8 mouse cellular contexts compared by ENCODE assay signal in the genomic region with DNA sequence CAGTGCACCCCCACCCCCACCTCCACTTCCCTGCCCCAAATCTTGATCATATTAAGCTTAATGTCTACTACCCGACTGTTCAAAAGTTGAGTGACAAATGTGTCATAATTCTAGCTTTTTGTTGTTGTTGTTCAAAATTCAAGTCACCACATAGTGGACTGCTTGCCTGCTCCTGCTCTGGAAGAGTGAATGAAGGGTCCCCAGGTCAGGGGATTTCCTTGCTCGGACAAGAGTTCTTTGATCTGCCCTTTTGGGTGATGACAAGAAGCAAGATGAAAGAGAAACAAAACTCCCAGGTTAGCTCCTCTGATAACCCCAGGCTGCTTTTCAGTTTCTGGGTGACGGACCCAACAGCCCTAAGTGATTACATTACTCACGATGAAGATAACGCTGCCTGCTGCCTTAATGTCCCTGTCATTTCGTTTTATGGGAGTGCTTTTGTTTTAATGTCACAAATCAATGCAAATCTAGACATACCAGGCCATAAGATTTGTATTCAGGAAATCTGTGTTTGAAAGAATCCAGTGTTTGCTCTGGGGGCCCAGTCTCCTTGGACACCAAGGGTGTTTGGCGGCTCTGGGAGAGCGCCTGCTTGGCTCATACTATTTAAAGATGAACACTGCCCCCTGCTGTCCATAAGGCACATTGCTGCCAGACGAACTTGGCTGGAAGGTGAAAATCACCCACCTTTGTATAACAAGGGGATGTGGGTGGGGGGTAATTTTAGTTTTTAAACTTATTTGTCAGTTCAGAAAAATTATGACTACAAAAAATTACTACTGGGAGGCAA.
DNase-seq lines count a peak whose midpoint lies in the region; ATAC-seq lines count a peak whose summit lies in the region.

No protein-coding gene starts in this region.

- ATAC-seq in limb, embryonic 11.5 days (ENCODE audit: insufficient number of reproducible peaks, low FRiP score, low TSS enrichment, low read depth) = no peak

- H3K27ac ChIP-seq in limb, embryonic 11.5 days (replicated peaks; ENCODE audit: low read depth, low read length) = no peak overlapping the region

- no peak overlapping the region for H3K4me2 ChIP-seq in limb, embryonic 11.5 days (ENCODE audit: low read depth, severe bottlenecking)

- WGBS in limb, embryonic 11.5 days = 4% methylated on average over 9 of the region's 9 CpGs

- H3K4me1 ChIP-seq in limb, embryonic 11.5 days (ENCODE audit: control insufficient read depth, insufficient read depth, low read length) = no peaks in the 10 kb centered on the region; the same call in 1 of the 2 replicates

- no peak overlapping the region for H3K4me3 ChIP-seq in limb, embryonic 11.5 days (ENCODE audit: low read depth, low read length)

- DNase-seq in spleen, adult 18-20 months = peak; percentile 7 to 32
- DNase-seq in spleen, adult 12 weeks (ENCODE audit: low spot score) = no peak
- DNase-seq in embryo, embryonic 9.5 days (ENCODE audit: extremely low spot score) = peak; percentile 63
- peak; percentile 24 for DNase-seq in heart, adult 8-10 months (ENCODE audit: low spot score)
- DNase-seq in kidney, adult 8-10 months = peak; percentile 9 to 61
- peak; percentile 80 for DNase-seq in limb, embryonic 11.5 days (ENCODE audit: low spot score)
- peak; percentile 73 for DNase-seq in neural tube, embryonic 10.5 days (ENCODE audit: extremely low spot score, low spot score)
- DNase-seq in telencephalon, adult 2 months (ENCODE audit: low read depth, low spot score) = peak; percentile 54

- no peaks in the 10 kb centered on the region for H3K36me3 ChIP-seq in limb, embryonic 11.5 days (ENCODE audit: control insufficient read depth, insufficient read depth, low read length)

- no peak overlapping the region for H3K9ac ChIP-seq in limb, embryonic 11.5 days (ENCODE audit: low read length)

- no peaks in the 10 kb centered on the region for H3K27me3 ChIP-seq in limb, embryonic 11.5 days (ENCODE audit: control insufficient read depth, insufficient read depth, low read length)

- no peaks in the 10 kb centered on the region for H3K9me3 ChIP-seq in limb, embryonic 11.5 days (ENCODE audit: control insufficient read depth, low read length)
